ENCODE assay signal across 1 mouse cellular context in genomic region chr12:73528142-73528541, GRCm38 (mm10). TPM values are rescaled to one million over a fixed set of nuclear protein-coding genes. Genes with fewer than 3 reads are reported as not detected.
"Had no signal": no experiment of that assay in that cellular context is flagged by ENCODE, and none has a peak within 500 bp of the region (broad histone marks: within the 10 kb centered on the region; RNA-seq: fewer than 3 reads in every experiment).

No protein-coding gene starts in this region.

RNA-seq across cellular contexts. Expression of gene Tmem30b, which starts 18.1 kb away (rescaled TPM):
- polyA plus RNA-seq: erythroblast, embryonic 14.5 days had no signal
